Mouse (Mus musculus) forebrain, embryonic 14.5 days (tissue): Measurements from ENCODE around the gene Pde4d. TPM values are rescaled to one million over a fixed set of nuclear protein-coding genes. Genes with fewer than 3 reads are reported as not detected.
A peak's percentile ranks its signal among the peaks of the same experiment; 100 is the strongest.

Source experiments
- ATAC-seq: fragments of 200-750 bp; cut with Nextera tagmentation; 2 replicates; pipeline ENCODE4 v1.8.0; 2017; ENCODE audit warnings: mild to moderate bottlenecking, moderate library complexity
- DNase-seq: peaks from one replicate; pipeline ENCODE4 v3.0.0-alpha.2; 2015; ENCODE audit warnings: low spot score
- H3K27ac ChIP-seq: fragments of 300-500 bp; sonication (generic); 2 replicates; pipeline ENCODE4 v1.5.1; 2014; ENCODE audit warnings: low read depth, mild to moderate bottlenecking, control low read depth, low read length, moderate library complexity
- H3K27me3 ChIP-seq: fragments of 300-500 bp; sonication (generic); replicated peaks from 2 replicates; pipeline ENCODE4 v1.6.1; 2014; ENCODE audit warnings: low read length, control low read depth, mixed read lengths; ENCODE audit not compliant: control insufficient read depth, insufficient read depth
- H3K36me3 ChIP-seq: fragments of 300-500 bp; sonication (generic); 2 replicates; pipeline ENCODE4 v1.6.1; 2014; ENCODE audit warnings: low read length, control low read depth; ENCODE audit not compliant: control insufficient read depth, insufficient read depth
- H3K4me1 ChIP-seq: fragments of 300-500 bp; sonication (generic); 2 replicates; pipeline ENCODE4 v1.6.1; 2014; ENCODE audit warnings: antibody characterized with exemption, low read length, control low read depth; ENCODE audit not compliant: control insufficient read depth, insufficient read depth
- H3K4me2 ChIP-seq: fragments of 300-500 bp; sonication (generic); 2 replicates; pipeline ENCODE4 v1.6.1; 2014; ENCODE audit warnings: mild to moderate bottlenecking, control low read depth, low read length
- H3K4me3 ChIP-seq: fragments of 300-500 bp; sonication (generic); 2 replicates; pipeline ENCODE4 v1.5.1; 2014; ENCODE audit warnings: low read depth, low read length, control low read depth
- H3K9ac ChIP-seq: fragments of 300-500 bp; sonication (generic); 2 replicates; pipeline ENCODE4 v1.6.1; 2014; ENCODE audit warnings: mild to moderate bottlenecking, low read length, control low read depth, moderate library complexity
- H3K9me3 ChIP-seq: fragments of 300-500 bp; sonication (generic); replicated peaks from 2 replicates; pipeline ENCODE4 v1.6.1; 2016; ENCODE audit warnings: low read length, control low read depth, mixed read lengths; ENCODE audit not compliant: control insufficient read depth
- WGBS: fragments of 180-500 bp; shearing (Covaris S2); extraction: QIAGEN DNeasy Blood & Tissue Kit; methylation state at CpG from one replicate; pipeline ENCODE4 v1.1.7; 2014; 5-methylcytosine and 5-hydroxymethylcytosine counted together
- polyA plus RNA-seq: library from polyadenylated mRNA; unstranded; fragments of >200 nt; fragmentation: Nextera tagmentation; extraction: Ambion mirVana; gene quantifications from 2 replicates; pipeline ENCODE4 v1.2.1, GENCODE M21; 2014

Pde4d gene
- polyA plus RNA-seq, 1 experiment from 2014 or later = 13.7 TPM

- Histone ChIP-seq H3K36me3 (no peaks in the 10 kb centered on the region), H3K27ac (no peak overlapping the region; the same call in 1 of the 2 replicates), H3K27me3 (no peaks in the 10 kb centered on the region), H3K4me2 (peak overlapping the region; percentile 99), H3K9me3 (no peaks in the 10 kb centered on the region), H3K4me1 (peaks cover 7% of the 10 kb centered on the region; the same call in 1 of the 2 replicates), H3K9ac (peak overlapping the region; percentile 74), H3K4me3 (peak overlapping the region; percentile 66)
- peak; percentile 90 for ATAC-seq
- WGBS = under 1% methylated on average over 61 of the region's 63 CpGs
- DNase-seq = peak; percentile 75
These were observed 666.8 kb downstream of the Pde4d start for GRCm38 (mm10) chr13:109116342-109117201.

GRCm38 (mm10) chr13:109117210-109117791 is 667.6 kb downstream of the Pde4d start:
- no peaks in the 10 kb centered on the region for H3K9me3 ChIP-seq
- H3K4me1 ChIP-seq = peaks cover 7% of the 10 kb centered on the region; the same call in 1 of the 2 replicates
- H3K27me3 ChIP-seq = no peaks in the 10 kb centered on the region
- H3K36me3 ChIP-seq = no peaks in the 10 kb centered on the region
- H3K9ac ChIP-seq = peak overlapping the region; percentile 74; the same call in 1 of the 2 replicates
- ATAC-seq = peak; percentile 45
- DNase-seq = peak; percentile 23
- H3K4me2 ChIP-seq = peak overlapping the region; percentile 99
- H3K4me3 ChIP-seq = peak overlapping the region; percentile 66
- no peak overlapping the region for H3K27ac ChIP-seq
- WGBS = 5% methylated on average over 14 of the region's 14 CpGs

GRCm38 (mm10) chr13:109118296-109118800 is 668.6 kb downstream of the Pde4d start:
- H3K4me2 ChIP-seq = no peak overlapping the region
- no peak for ATAC-seq
- no peak overlapping the region for H3K4me3 ChIP-seq
- H3K27ac ChIP-seq = no peak overlapping the region; the same call in 1 of the 2 replicates
- no peak for DNase-seq
- peaks cover 7% of the 10 kb centered on the region; the same call in 1 of the 2 replicates for H3K4me1 ChIP-seq
- no peaks in the 10 kb centered on the region for H3K36me3 ChIP-seq
- WGBS = 69% methylated on average over 1 of the region's 1 CpGs
- no peak overlapping the region for H3K9ac ChIP-seq
- no peaks in the 10 kb centered on the region for H3K9me3 ChIP-seq
- H3K27me3 ChIP-seq = no peaks in the 10 kb centered on the region

GRCm38 (mm10) chr13:109121867-109122266 is 672.1 kb downstream of the Pde4d start:
- no peaks in the 10 kb centered on the region for H3K9me3 ChIP-seq
- H3K36me3 ChIP-seq = no peaks in the 10 kb centered on the region
- ATAC-seq = peak; percentile 67
- WGBS = 46% methylated on average over 3 of the region's 3 CpGs
- no peak overlapping the region for H3K27ac ChIP-seq
- H3K9ac ChIP-seq = no peak overlapping the region
- H3K4me1 ChIP-seq = peaks cover 3% of the 10 kb centered on the region; the same call in 1 of the 2 replicates
- no peak overlapping the region for H3K4me2 ChIP-seq
- no peak overlapping the region for H3K4me3 ChIP-seq
- H3K27me3 ChIP-seq = no peaks in the 10 kb centered on the region
- DNase-seq = peak; percentile 24

GRCm38 (mm10) chr13:109136405-109136804 is 686.7 kb downstream of the Pde4d start:
- Histone ChIP-seq H3K4me2 (no peak overlapping the region), H3K9ac (no peak overlapping the region), H3K4me3 (no peak overlapping the region), H3K27ac (no peak overlapping the region), H3K36me3 (no peaks in the 10 kb centered on the region), H3K27me3 (no peaks in the 10 kb centered on the region), H3K9me3 (no peaks in the 10 kb centered on the region), H3K4me1 (no peaks in the 10 kb centered on the region)
- WGBS = 62% methylated on average over 4 of the region's 4 CpGs
- DNase-seq (peak; percentile 22), ATAC-seq (peak; percentile 44; the same call in 1 of the 2 replicates)

GRCm38 (mm10) chr13:109158703-109159102 is 709.0 kb downstream of the Pde4d start:
- H3K4me2 ChIP-seq = no peak overlapping the region
- H3K9me3 ChIP-seq = no peaks in the 10 kb centered on the region
- H3K9ac ChIP-seq = no peak overlapping the region
- no peaks in the 10 kb centered on the region for H3K27me3 ChIP-seq
- H3K4me1 ChIP-seq = no peaks in the 10 kb centered on the region
- no peaks in the 10 kb centered on the region for H3K36me3 ChIP-seq
- WGBS = 66% methylated on average over 3 of the region's 3 CpGs
- H3K4me3 ChIP-seq = no peak overlapping the region
- DNase-seq (no peak), ATAC-seq (no peak)
- no peak overlapping the region for H3K27ac ChIP-seq

- WGBS = 24% methylated on average over 9 of the region's 9 CpGs
- H3K27ac ChIP-seq = no peak overlapping the region
- H3K9me3 ChIP-seq = no peaks in the 10 kb centered on the region
- no peaks in the 10 kb centered on the region for H3K4me1 ChIP-seq
- 0 out of 2 replicates have a peak, but pooled peaks have one; percentile 37 for ATAC-seq
- no peaks in the 10 kb centered on the region for H3K36me3 ChIP-seq
- H3K27me3 ChIP-seq = no peaks in the 10 kb centered on the region
- no peak overlapping the region for H3K4me2 ChIP-seq
- H3K9ac ChIP-seq = no peak overlapping the region
- H3K4me3 ChIP-seq = no peak overlapping the region
- peak; percentile 21 for DNase-seq
These were observed 719.0 kb downstream of the Pde4d start for GRCm38 (mm10) chr13:109168556-109169334.

GRCm38 (mm10) chr13:109169335-109169606 is 719.5 kb downstream of the Pde4d start:
- Histone ChIP-seq H3K36me3 (no peaks in the 10 kb centered on the region), H3K4me3 (no peak overlapping the region), H3K9ac (no peak overlapping the region), H3K27ac (no peak overlapping the region), H3K4me2 (no peak overlapping the region), H3K4me1 (no peaks in the 10 kb centered on the region), H3K27me3 (no peaks in the 10 kb centered on the region), H3K9me3 (no peaks in the 10 kb centered on the region)
- WGBS = 78% methylated on average over 2 of the region's 2 CpGs
- ATAC-seq = no peak
- no peak for DNase-seq
